Mouse (Mus musculus) liver, embryonic 13.5 days (tissue): ENCODE measurements around the gene Olfr699. TPM values are rescaled to one million over a fixed set of nuclear protein-coding genes. Genes with fewer than 3 reads are reported as not detected.

ENCODE experiments used
- polyA plus RNA-seq: library from polyadenylated mRNA; unstranded; fragments of >200 nt; fragmentation: Nextera tagmentation; extraction: Ambion mirVana; gene quantifications from 2 replicates; pipeline ENCODE4 v1.2.1, GENCODE M21; 2015

Olfr699 gene
- polyA plus RNA-seq, 1 experiment from 2014 or later = not detected

Other genes with a start within 250 kb of the Olfr699 start
- not detected in 2 replicates for gene Olfr693, start 112.6 kb downstream of the Olfr699 start, polyA plus RNA-seq
- not detected in 2 replicates for gene Olfr694, start 101.4 kb downstream of the Olfr699 start, polyA plus RNA-seq
- gene Olfr695, start 76.8 kb downstream of the Olfr699 start, polyA plus RNA-seq = not detected in 2 replicates
- not detected in 2 replicates for gene Olfr697, start 50.8 kb downstream of the Olfr699 start, polyA plus RNA-seq
- gene Olfr698, start 37.8 kb downstream of the Olfr699 start, polyA plus RNA-seq = not detected in 2 replicates
- not detected in 2 replicates for gene Olfr700, start 15.6 kb upstream of the Olfr699 start, polyA plus RNA-seq
- gene Olfr701, start 20.9 kb upstream of the Olfr699 start, polyA plus RNA-seq = not detected in 2 replicates
- not detected in 2 replicates for gene Olfr702, start 40.7 kb upstream of the Olfr699 start, polyA plus RNA-seq
- not detected in 2 replicates for gene Olfr703, start 50.2 kb upstream of the Olfr699 start, polyA plus RNA-seq
- not detected in 2 replicates for gene Olfr704, start 70.0 kb upstream of the Olfr699 start, polyA plus RNA-seq
- gene Olfr705, start 83.7 kb upstream of the Olfr699 start, polyA plus RNA-seq = not detected in 2 replicates
- not detected in 2 replicates for gene Olfr706, start 95.0 kb upstream of the Olfr699 start, polyA plus RNA-seq
- not detected in 2 replicates for gene Olfr707, start 108.0 kb upstream of the Olfr699 start, polyA plus RNA-seq
- not detected in 2 replicates for gene Olfr1532-ps1, start 114.8 kb upstream of the Olfr699 start, polyA plus RNA-seq
- not detected in 2 replicates for gene Olfr709-ps1, start 139.0 kb upstream of the Olfr699 start, polyA plus RNA-seq
- not detected in 2 replicates for gene Olfr710, start 155.1 kb upstream of the Olfr699 start, polyA plus RNA-seq
- gene Olfr6, start 170.7 kb upstream of the Olfr699 start, polyA plus RNA-seq = not detected in 2 replicates
- gene Olfr711, start 182.3 kb upstream of the Olfr699 start, polyA plus RNA-seq = not detected in 2 replicates
- not detected in 2 replicates for gene Olfr2, start 212.9 kb upstream of the Olfr699 start, polyA plus RNA-seq
- not detected in 2 replicates for gene Olfr713, start 238.0 kb upstream of the Olfr699 start, polyA plus RNA-seq